Mouse (Mus musculus) cerebellum, postnatal 14 days (tissue): ENCODE data around the gene Zfp382.
"Not testable (repeated sequence)": the region's sequence is repeated elsewhere in the genome, so short reads cannot be mapped to it uniquely, and the experiment has no call there.

Source experiments
- DNase-seq, 2 experiments: peaks; one replicate each; pipeline ENCODE4 v3.0.0; 2021; ENCODE audit warnings: mixed read lengths in 2 of 2

Zfp382 gene

DNA sequence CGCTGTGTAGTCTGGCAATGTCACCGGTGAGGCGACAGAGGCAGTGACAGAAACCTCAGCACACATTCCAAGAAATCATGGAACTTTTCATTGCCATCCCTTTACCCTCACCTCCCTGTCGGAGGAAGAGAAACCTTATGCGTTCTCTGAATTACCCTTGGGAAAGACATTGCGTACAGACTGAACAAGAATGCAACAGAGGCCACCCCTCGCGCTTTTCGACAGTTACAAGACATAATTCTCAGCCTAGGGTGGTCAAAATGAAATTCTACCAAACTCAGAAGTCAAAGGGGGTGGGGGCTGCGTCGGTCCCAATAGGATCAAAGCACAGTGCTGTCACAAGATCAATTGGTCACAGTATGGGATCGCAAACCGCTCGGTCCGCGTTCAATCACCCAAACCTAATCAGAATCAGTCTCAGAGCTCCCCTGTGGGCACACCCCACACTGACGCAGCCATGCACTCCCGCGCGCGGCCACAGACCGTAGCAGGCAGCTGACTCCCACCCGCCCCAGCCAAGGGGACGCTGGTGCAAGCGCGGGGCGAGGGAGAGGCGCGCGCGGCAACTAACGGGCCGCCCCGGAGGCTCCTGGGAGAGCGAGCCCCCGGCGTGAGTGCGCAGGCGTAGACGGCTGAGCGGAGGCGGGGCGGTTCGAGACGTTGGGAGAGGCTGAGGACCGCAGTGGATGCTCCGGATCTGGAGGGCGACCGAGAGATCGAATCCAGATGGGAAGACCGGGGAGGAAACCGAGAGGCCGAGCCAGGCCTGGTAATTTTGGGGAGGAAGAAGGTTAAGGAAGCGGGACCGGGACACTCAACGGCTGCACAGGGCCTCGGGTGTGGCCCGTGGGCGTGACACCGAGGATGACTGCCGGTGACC lies at the start of gene Zfp382:
Zfp382 (plus strand) TSS at position 635 of the 880 bp plus-strand sequence.
- DNase-seq = peak; percentile 93 to 94

DNA sequence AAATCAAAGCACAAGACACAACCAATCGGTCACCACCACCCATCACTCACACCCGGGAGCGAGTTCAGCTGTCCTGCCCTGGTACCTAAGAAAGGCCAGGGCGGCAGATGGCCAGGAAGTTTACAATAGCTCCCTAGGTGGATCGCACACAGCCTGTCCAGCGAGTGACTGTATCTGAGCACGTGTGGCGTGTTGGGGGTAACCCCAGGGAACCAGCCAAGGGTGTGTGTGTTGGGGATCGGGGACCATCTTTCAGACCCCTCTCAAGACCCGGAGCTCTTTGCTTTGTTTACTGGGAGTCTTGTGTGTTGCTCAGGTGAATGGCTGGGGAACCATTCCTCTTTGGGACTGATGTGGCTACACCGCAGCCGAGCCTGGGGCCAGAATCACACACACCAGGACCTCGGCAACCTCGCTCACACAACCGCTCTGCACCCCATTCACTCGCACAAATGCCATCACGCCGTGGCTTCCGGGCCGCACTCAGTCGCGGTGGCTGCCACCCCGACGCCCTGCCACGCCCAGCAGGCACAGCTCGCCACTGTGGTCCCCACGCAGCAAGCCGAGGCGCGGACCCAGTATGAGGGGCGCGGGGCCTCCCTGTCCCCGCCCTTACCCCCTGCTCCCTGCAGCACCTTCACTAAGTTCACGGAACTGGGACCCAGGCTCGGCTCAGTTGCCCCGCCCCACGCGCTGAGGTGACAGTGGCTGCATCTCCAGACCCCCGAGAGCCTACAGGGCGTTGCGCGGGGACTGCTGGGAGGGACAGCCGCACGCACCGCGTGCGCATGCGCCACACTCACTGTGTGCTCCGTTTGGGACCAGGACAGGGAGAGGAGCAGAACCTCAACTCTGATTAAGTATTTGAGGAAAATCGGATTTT lies 49.4 kb upstream of the Zfp382 start, which contains the start of gene Zfp82:
Zfp82 (minus strand) TSS at position 755 of the 883 bp plus-strand sequence.
- peak; percentile 86 to 90 for DNase-seq

DNA sequence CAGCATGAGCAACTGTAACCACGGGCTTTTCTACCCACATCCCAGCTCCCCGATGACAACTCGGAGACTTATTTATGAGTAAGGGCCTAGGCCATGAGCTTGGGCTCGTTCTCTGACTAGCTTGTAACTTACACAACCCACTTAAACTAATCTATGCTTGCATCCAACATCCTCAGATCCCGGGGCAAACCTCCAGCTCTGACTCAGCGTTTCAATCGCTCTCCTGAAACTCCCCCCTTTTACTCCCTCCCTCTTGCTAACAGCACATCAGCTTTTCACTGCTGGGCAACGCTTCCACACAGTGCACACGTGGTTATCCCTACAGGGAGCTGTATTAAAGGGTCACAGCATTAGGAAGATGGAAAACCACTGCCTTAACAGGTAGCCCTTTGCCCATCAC lies 35.2 kb upstream of the Zfp382 start:
- DNase-seq = no peak

DNA sequence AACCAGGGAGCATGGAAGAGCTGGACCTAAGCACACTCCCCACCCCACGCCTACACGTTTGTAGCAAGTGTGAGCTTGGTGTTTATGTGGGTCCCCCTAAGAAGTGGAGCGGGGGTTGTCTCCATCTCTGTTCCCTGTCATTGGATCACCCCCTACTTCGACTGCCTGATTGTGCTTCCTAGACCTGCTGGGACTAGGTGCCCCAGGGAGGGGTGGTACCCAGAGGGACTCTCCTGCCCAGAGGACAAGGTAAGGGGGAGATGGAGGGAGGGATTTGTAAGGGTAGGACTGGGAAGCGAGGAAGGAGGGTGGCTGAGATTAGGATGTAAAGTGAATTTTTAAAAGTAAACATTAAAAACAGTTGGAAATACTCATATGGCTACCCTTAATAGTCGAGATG lies 32.3 kb upstream of the Zfp382 start:
- no peak for DNase-seq

DNA sequence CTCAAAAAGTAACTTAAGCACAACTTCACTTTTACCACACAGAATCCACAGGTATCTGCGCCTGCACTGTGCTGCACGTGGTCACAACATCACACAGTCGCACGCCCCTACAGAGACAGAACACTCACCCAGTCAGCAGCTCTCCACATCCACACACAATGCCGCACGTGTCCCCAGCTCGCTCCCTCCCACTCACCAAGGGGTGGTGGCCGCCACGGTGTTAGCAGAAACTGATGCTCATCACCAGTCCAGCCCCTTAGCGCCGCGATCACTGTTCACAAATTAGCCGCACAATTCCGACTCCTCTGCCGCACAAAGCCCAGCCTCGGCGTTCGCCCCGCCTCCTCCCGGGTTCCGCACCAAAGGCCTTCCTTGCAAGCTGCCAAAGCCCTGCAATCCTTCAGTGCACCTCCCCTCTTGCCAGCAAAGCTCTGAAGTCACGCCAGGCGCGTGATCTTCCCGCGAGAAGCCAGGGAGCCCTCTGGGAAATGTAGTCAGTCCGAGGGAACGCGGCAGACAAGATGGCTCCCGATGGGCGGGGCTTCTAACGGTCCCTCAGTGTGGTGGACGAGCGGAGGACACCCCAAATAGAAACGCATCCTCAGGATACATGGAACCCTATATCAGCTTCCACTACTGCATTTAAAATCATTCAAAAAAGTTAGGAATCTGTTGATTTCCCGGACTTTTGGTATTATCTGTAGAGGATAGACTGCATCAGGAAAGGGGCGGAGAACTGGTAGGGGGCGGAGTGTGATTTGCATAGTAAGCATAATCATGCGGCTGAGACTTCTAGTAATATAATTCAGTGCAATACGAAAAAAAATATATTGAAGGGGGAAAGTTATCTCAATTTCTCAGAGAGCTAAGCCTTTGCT lies 31.4 kb upstream of the Zfp382 start, which contains the start of the genes Gm26920 and Zfp566:
Gm26920 (minus strand) TSS at position 319 of the 878 bp plus-strand sequence.
Zfp566 (minus strand) TSS at position 436 of the 878 bp plus-strand sequence.
- peak; percentile 98 for DNase-seq

DNA sequence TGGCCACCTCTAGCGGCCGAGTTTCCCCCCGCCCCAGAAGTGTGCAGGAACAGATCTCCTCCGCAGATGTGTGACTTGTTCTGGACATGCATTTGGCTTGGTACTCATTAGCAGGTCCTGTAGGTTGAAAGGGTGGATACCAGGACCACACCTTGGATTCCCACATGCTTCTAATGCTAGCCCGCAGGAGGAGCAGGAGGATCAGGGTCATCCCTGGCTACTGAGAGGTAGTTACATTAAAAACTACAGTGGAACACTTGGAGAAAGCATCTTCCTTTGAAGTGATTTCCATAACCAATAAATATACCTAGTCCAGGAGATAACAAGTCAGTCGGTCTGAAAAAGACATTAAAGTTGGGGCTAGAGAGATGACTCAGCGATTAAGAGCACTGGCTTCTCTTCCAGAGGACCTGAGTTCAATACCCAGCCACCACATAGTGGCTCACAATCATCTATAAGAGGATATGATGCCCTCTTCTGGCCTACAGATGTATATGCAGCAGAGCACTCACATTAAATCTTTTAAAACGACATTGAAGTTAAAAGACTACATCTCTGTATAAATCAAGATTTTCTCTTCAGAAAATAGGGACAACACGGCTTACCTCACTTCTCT lies 30.7 kb upstream of the Zfp382 start:
- peak; percentile 26 for DNase-seq

DNA sequence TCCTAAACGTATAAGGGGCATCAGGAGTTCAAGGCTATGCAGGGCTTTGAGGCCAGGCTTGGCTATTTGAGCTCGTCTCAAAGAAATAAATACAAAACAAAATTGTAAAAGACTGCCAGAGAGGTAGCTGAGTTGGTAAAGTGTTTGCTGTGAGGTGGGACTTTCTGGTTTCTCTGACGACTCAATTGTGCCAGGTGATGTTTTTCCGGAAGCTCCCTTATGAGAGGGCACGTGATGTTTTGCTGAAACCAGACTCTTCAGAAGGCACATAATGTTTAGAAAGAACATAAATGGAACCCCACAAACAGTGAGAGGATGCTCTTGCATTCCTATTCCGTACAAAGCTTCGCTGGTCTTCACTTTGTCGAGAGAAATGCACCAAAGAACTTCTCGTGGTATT lies 29.1 kb upstream of the Zfp382 start:
- DNase-seq = no peak

DNA sequence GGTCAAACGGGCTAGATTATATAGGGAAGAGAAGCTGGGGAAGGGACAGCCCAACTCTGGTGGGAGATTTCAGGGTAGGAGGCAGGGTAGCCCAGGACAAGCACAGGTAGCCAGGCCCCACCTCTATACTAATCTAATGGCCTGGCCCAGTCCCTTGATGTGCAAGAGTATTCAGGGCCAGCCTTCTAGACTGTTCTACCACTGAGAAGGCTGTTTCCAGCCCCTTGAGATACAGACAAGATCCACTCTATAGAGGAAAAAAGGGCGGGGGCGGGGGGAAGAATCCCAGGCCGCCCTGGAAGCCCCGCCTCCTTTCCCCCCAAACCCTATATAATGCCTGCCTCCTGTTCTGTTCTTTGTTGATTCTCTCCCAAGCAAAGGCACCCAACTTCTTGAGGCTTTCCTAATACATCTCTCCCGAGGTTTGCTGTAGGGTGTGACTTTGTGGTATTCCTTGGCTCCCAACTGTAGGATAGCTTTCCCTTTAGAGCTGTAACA lies 27.8 kb upstream of the Zfp382 start:
- DNase-seq = no peak

DNA sequence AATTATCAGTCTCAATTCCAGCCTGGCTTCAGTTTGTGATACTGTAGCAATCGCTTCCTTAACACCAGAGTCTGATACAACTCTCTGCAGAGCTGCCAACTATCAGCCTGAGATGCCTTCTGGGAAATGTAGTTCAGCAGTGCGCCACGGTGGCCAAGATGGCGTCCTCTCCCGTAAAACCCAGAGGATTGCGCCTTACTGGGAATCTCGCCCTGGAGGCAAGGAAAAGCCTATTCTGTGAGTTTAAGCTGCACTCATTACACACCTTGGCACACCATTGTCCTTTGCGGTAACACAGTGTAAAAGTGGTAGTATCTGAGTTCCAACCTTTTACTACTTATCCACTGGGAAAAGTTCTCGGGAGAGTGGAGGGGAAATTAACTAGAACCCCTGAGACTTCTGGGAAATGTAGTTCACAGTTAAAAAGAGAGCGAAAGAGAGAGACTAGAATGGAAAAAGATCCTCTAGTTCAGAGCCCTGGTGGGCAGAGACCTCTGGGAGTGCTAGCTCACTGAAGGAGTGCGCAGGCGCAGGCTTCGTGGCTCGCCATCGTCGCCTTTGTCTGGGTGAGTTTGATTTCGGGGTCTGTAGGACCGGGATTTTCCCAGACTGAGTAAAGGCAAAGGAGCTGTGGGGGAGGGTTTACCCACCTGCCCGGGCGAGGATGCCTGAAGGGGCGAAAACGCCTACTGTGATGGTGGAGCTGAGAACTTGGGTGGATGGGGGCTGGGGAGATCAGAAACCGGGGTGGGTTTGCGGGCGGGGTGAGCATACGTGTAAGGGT lies 26.9 kb upstream of the Zfp382 start, which contains the start of gene Zfp260:
Zfp260 (plus strand) TSS at position 132 of the 784 bp plus-strand sequence.
- peak; percentile 92 to 94 for DNase-seq

DNA sequence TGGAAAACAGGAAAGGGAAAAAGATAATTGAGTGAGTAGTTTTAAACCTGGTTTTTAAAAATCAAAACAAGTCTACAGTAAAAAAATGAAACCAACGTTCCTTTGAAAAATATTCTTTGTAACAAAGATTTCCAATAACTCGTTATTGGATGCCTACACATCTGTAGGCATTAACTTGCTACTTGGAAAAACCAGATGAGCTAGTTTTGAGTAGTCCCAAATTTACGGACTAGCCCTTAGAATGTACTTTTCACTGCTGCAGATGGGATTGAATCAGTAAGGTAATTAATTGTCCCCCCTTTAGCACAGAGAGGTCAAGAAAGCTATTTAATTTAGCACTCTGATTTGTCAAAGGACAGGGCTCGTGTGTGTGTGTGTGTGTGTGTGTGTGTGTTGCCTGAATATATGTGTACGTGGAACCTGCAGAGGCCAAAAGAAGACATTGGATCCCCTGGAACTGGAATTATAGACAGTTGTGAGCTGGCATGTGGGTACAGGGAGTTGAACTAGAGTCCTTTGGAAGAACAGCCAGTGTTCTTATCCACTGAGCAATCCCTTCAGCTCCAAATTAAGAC lies 26.1 kb upstream of the Zfp382 start:
- DNase-seq = no peak

DNA sequence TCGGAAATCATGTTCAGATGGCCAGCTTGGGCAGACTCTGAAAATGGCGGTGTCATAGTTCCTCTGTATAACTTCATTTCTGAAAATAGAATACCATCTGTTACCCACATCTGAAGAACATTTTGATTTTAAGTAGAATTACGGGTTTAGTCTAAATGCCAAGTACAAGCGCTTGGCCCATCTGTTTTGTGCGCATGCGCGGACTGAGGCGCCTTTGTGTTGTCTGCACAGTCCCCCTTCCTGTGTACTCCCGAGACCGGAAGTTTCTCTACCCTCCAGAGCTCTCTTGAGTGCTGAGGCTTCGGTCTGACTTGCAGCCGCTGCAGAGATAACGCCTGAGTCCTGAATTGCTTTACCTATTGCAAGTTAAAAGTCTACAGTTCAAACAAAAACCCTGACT lies 22.4 kb upstream of the Zfp382 start:
- peak; percentile 33 to 43 for DNase-seq

DNA sequence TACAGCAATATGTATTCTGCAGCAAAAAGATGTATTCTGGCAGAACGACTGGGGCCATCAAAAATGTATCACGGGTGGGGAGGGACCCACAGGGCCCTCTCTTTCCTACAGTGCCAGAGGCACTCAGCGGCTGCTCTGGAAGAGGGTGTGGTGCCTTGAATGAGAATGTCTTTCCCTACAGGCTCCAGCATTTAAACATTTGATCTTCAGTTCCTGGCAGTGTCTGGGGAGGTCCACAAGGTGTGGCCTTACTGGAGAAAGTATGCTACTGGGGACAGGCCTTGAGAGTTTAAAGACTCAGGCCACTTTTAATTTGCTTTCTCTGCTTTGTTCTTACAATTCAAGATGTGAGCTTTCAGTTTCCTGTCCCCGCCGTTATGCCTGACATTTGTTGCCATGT lies 5.7 kb upstream of the Zfp382 start:
- DNase-seq = no peak

DNA sequence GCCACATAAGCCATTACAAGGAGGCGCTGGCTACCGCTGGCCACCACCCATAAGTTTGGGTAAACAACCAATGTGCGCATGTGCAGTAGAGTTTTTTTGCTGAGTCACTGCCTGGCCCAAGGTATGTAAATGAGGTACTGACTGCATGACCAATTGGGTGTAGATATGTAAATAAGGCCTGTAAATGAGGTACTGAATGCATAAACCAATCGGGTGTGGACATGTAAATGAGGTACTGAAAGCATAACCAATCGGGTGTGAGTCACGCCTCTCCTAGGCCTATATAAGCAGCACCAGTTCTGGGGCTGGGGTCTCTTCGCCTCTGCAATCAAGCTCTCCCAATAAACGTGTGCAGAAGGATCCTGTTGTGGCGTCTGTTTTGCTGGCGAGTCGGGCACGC lies 3.8 kb upstream of the Zfp382 start:
- not testable (repeated sequence) for DNase-seq

DNA sequence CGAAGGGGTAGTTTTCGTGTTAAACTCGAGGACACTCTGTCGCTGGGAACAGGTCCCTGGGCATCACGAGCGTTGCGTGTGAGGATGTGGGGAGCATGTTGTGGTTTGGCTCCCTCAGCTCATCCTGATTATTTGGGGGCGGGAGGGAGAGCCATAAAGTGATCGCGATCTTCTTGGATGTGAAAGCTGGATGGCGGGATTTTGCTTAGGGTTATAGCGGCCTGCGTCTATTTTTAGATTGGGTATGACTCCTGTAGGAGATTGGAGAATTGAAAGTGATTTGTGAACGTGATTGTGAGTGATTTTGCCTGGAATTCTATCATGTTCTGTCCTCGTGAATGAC lies 417 bp downstream of the Zfp382 start:
- no peak for DNase-seq

DNA sequence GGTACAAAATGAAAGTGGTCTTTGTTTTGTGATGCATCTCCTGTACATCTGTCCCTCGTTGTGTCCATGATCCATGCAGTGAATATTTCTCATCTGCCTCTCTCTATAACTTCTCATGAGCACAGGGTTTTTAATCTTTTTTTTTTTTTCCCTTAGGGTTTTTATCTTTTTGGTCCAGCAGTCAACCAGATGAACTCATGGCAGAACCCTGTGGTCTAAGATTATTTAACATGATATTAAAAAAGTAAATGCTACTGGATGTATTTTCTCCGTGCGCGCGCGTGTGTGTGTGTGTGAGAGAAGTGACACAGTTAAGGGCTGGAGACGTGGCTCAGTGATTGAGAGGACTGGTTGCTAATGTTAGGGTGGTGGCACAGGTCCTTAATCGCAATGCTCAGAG lies 8.2 kb downstream of the Zfp382 start:
- DNase-seq = no peak

DNA sequence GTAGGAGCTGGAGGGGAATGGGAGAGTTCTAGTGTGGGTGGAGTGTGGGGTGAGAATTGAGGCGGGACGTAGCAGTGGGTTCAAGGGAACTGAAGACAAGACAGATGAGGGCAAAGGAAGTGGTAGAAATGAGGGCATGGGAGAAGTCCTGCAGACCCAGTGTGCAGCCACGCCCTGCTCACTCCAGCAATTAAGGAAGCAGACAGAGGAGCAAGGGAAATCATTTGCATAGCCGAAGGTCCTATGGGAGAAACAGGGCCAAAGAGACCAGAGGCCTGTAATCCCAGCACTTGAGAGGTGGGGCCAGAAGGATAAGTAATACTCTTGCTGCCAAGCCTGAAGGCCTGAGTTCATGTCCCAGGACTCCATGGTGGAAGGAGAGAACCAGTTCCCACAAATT lies 10.7 kb downstream of the Zfp382 start:
- no peak for DNase-seq

DNA sequence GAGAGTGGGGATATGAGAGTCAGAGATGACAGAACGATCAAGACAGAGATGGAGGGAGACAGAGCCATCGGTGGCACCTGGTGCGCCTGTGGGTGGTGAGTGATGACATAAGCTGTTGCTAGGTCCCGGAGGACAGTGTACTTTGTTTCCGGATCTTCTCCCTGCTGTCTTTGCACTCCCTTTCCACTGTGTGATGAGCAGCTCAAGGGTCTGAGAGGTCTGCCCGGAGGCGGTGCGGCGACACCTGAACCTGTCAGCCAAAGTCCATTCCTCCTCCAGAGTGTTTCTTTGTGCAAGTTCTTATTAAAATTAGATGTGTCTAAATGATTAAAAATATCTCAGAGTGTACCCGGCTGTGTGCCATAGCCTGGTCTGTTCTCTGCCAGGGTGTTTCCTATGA lies 15.1 kb downstream of the Zfp382 start:
- DNase-seq = no peak

DNA sequence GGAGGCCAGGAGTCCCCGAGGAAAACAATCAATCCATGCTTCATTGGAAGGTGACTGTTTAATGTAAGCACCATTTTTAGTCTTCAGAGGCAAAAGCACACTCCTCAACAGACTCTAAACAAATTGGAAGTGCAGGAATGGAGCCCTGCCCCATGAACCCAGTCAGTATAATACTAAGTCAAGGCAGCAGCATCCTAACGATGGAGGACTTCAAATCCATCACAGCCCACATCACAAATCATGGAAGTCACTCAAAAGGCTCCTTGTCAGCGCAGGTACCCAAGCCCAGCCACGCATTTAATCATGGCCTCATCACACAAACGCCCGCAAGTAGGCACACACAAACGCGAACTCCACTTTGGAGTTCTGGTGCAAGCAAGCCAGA lies 21.4 kb downstream of the Zfp382 start:
- no peak for DNase-seq

DNA sequence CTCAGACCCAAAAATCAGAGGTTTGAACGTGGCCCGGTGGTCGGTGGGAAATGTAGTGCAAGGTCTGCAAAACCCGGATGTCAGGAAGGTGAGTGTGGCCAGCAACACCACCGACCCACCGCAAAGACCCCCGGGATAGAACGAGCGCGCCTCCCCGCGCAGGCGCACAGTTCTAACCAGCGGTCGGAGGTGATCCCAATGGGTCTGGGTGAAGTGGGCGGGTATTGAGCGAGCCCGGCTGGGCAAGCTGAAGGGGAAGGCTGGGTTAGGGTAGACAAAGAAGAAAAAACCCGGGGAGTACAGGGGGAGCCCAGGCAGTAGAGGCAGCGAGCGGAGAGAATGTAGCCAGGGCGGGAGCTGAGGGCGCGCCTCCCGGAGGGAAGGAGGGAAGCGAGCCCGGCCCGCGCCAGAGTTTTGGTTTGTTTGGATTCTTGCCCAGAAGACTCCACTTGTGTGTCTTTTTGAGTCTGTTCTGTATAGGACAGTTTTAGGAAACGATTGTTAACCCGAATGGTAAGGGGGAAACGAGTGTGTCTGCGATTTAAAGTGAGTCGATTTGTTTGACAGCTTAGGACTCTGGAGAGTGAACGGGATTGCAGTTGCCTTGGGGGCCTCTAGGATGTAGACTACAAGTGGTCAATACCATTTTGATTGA lies 21.9 kb downstream of the Zfp382 start:
- DNase-seq = peak; percentile 89 to 92

DNA sequence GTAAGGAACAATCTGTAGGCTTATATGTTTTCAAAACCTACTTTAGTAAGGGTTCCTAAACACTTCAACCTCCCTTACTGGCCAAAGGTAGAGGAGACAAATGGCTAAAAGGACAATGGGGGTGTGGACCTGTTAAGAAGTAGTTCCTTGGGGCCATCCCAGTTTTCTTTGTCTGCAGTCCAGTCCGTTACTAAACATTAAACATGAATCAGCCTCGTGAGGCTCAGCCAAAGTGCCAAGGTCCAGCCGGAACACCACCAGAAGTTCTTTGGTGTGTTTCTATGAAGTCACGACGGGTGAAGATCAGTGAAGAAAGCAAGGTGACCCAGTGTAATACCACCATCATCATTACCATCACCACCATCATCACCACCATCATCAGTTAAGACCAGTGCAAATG lies 25.3 kb downstream of the Zfp382 start:
- DNase-seq = no peak
